Mouse (Mus musculus) forebrain, embryonic 14.5 days (tissue): ENCODE results near the gene Dusp15. TPM values are rescaled to one million over a fixed set of nuclear protein-coding genes. Genes with fewer than 3 reads are reported as not detected.

Source experiments
- ATAC-seq: fragments of 200-750 bp; cut with Nextera tagmentation; 2 replicates; pipeline ENCODE4 v1.8.0; 2017; ENCODE audit warnings: mild to moderate bottlenecking, moderate library complexity
- DNase-seq: peaks from one replicate; pipeline ENCODE4 v3.0.0-alpha.2; 2015; ENCODE audit warnings: low spot score
- H3K27ac ChIP-seq: fragments of 300-500 bp; sonication (generic); 2 replicates; pipeline ENCODE4 v1.5.1; 2014; ENCODE audit warnings: low read depth, mild to moderate bottlenecking, control low read depth, low read length, moderate library complexity
- H3K27me3 ChIP-seq: fragments of 300-500 bp; sonication (generic); replicated peaks from 2 replicates; pipeline ENCODE4 v1.6.1; 2014; ENCODE audit warnings: low read length, control low read depth, mixed read lengths; ENCODE audit not compliant: control insufficient read depth, insufficient read depth
- H3K36me3 ChIP-seq: fragments of 300-500 bp; sonication (generic); 2 replicates; pipeline ENCODE4 v1.6.1; 2014; ENCODE audit warnings: low read length, control low read depth; ENCODE audit not compliant: control insufficient read depth, insufficient read depth
- H3K4me1 ChIP-seq: fragments of 300-500 bp; sonication (generic); 2 replicates; pipeline ENCODE4 v1.6.1; 2014; ENCODE audit warnings: antibody characterized with exemption, low read length, control low read depth; ENCODE audit not compliant: control insufficient read depth, insufficient read depth
- H3K4me2 ChIP-seq: fragments of 300-500 bp; sonication (generic); 2 replicates; pipeline ENCODE4 v1.6.1; 2014; ENCODE audit warnings: mild to moderate bottlenecking, control low read depth, low read length
- H3K4me3 ChIP-seq: fragments of 300-500 bp; sonication (generic); 2 replicates; pipeline ENCODE4 v1.5.1; 2014; ENCODE audit warnings: low read depth, low read length, control low read depth
- H3K9ac ChIP-seq: fragments of 300-500 bp; sonication (generic); 2 replicates; pipeline ENCODE4 v1.6.1; 2014; ENCODE audit warnings: mild to moderate bottlenecking, low read length, control low read depth, moderate library complexity
- H3K9me3 ChIP-seq: fragments of 300-500 bp; sonication (generic); replicated peaks from 2 replicates; pipeline ENCODE4 v1.6.1; 2016; ENCODE audit warnings: low read length, control low read depth, mixed read lengths; ENCODE audit not compliant: control insufficient read depth
- WGBS: fragments of 180-500 bp; shearing (Covaris S2); extraction: QIAGEN DNeasy Blood & Tissue Kit; methylation state at CpG from one replicate; pipeline ENCODE4 v1.1.7; 2014; 5-methylcytosine and 5-hydroxymethylcytosine counted together
- polyA plus RNA-seq: library from polyadenylated mRNA; unstranded; fragments of >200 nt; fragmentation: Nextera tagmentation; extraction: Ambion mirVana; gene quantifications from 2 replicates; pipeline ENCODE4 v1.2.1, GENCODE M21; 2014

Dusp15 gene
- polyA plus RNA-seq: 6.4 and 6.6 TPM in 2 replicates

GRCm38 (mm10) chr2:152951065-152951849 is at the start of gene Dusp15:
TSS of gene Dusp15 (minus strand) at chr2:152951698.
- DNase-seq (peak; percentile 75), ATAC-seq (peak; percentile 83)
- Histone ChIP-seq H3K9me3 (no peaks in the 10 kb centered on the region), H3K4me1 (peaks cover 4% of the 10 kb centered on the region; the same call in 1 of the 2 replicates), H3K4me2 (peak within 1 kb of the TSS; percentile 90), H3K36me3 (no peaks in the 10 kb centered on the region), H3K4me3 (peak within 1 kb of the TSS; percentile 71), H3K27ac (peak within 1 kb of the TSS; percentile 44; the same call in 1 of the 2 replicates), H3K27me3 (no peaks in the 10 kb centered on the region; the same call in 1 of the 2 replicates), H3K9ac (peak within 1 kb of the TSS; percentile 84)
- 1% methylated on average over 38 of the region's 54 CpGs for WGBS

DNA sequence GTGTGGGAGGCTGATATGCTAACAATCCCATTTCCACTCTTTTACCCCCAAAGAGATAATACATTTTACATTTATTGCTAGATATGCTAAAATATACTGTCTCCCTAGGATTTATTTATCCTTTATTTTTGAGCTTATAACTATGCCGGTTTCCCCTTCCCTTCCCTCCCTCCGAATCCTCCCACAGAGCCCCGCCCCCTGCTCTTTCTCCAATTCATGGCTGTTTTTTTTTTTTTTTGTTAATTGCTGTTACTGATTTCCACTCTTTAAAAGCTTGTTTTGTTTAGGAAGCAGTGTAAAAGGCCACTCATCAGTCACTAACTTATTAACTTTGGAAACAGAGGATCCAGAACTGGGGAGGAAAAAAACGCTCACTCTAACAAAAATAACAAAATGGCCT is 45.5 kb upstream of the Dusp15 start:
- Histone ChIP-seq H3K27ac (no peak overlapping the region), H3K4me3 (no peak overlapping the region), H3K9ac (no peak overlapping the region), H3K27me3 (no peaks in the 10 kb centered on the region), H3K36me3 (no peaks in the 10 kb centered on the region), H3K9me3 (no peaks in the 10 kb centered on the region), H3K4me1 (no peaks in the 10 kb centered on the region), H3K4me2 (no peak overlapping the region)
- 52% methylated on average over 4 of the region's 4 CpGs for WGBS
- ATAC-seq (no peak), DNase-seq (no peak)

DNA sequence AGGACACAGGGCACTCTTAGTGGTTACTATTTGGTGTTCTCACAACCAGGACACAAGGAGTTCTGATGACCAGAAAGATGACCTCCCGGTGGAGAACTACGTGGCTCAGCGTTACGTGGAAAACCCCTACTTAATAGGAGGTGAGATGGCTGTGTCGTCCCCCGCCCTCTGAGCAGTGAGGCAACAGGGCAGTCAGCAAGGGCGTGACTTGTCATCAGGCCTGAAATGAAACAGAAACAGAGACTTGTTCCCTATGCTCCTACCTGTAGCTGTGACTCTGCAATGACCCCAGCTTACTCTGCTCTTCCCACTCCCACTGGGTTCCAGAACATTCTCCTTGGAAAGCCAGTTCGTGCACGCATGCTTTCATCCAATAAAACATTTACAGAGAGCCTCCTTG is 40.0 kb upstream of the Dusp15 start:
- Histone ChIP-seq H3K4me2 (no peak overlapping the region), H3K9ac (no peak overlapping the region), H3K4me1 (no peaks in the 10 kb centered on the region), H3K36me3 (no peaks in the 10 kb centered on the region), H3K27ac (no peak overlapping the region), H3K4me3 (no peak overlapping the region), H3K9me3 (no peaks in the 10 kb centered on the region), H3K27me3 (no peaks in the 10 kb centered on the region)
- 93% methylated on average over 9 of the region's 9 CpGs for WGBS
- ATAC-seq: no peak
- DNase-seq: no peak

DNA sequence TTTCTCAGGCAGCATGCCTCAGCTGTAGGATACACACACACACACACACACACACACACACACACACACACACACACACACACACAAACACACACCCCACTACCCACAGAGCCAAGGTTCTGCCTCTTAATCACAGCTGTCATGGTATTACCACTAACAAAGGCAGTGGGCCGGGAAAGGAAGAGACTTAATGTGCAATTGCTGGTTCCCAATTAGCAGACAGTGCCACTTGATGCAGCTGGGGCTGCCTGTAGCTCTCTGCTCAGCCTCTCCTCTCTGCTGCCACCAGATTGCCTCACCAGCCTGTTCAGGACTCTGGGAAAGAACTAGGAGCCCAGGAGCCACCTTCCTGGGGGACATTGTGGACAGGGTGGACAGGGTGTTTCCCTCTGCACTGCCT is 34.1 kb upstream of the Dusp15 start:
- Histone ChIP-seq H3K4me3 (no peak overlapping the region), H3K9ac (no peak overlapping the region), H3K36me3 (no peaks in the 10 kb centered on the region), H3K27me3 (no peaks in the 10 kb centered on the region), H3K4me2 (no peak overlapping the region), H3K4me1 (no peaks in the 10 kb centered on the region), H3K27ac (no peak overlapping the region), H3K9me3 (no peaks in the 10 kb centered on the region)
- 0% methylated on average over 1 of the region's 1 CpGs for WGBS
- DNase-seq: peak; percentile 80
- ATAC-seq: peak; percentile 91

DNA sequence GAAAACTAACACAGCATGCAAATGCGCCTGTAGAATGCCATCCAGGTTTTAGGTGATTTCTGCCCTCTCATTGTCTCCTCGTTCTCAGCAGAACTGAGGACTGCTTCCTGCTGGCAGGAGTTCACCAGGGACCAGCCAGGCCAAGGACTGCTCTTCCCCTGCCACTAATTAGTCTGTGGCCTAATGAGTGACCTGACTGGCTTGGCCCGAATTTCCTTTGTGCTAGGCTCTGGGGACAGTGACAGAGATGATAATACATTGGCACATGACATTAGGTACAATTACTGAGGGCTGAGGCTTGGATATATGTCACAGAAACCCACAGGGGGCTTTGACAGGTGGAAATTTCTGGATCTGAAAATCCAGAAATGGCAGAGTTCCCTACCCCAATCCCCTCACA is 25.5 kb upstream of the Dusp15 start:
- ATAC-seq (no peak), DNase-seq (no peak)
- no peaks in the 10 kb centered on the region for H3K9me3 ChIP-seq
- no peak overlapping the region for H3K4me3 ChIP-seq
- 41% methylated on average over 3 of the region's 3 CpGs for WGBS
- H3K9ac ChIP-seq: no peak overlapping the region
- no peak overlapping the region for H3K27ac ChIP-seq
- no peaks in the 10 kb centered on the region for H3K4me1 ChIP-seq
- H3K27me3 ChIP-seq: no peaks in the 10 kb centered on the region
- no peaks in the 10 kb centered on the region for H3K36me3 ChIP-seq
- no peak overlapping the region for H3K4me2 ChIP-seq

- H3K9ac ChIP-seq: no peak overlapping the region
- no peaks in the 10 kb centered on the region for H3K9me3 ChIP-seq
- no peak overlapping the region for H3K4me2 ChIP-seq
- no peaks in the 10 kb centered on the region for H3K4me1 ChIP-seq
- H3K4me3 ChIP-seq: no peak overlapping the region
- no peaks in the 10 kb centered on the region for H3K36me3 ChIP-seq
- no peaks in the 10 kb centered on the region for H3K27me3 ChIP-seq
- DNase-seq (no peak), ATAC-seq (no peak)
- 77% methylated on average over 4 of the region's 4 CpGs for WGBS
- no peak overlapping the region for H3K27ac ChIP-seq
Observed at GRCm38 (mm10) chr2:152965555-152965954, 14.1 kb upstream of the Dusp15 start.

DNA sequence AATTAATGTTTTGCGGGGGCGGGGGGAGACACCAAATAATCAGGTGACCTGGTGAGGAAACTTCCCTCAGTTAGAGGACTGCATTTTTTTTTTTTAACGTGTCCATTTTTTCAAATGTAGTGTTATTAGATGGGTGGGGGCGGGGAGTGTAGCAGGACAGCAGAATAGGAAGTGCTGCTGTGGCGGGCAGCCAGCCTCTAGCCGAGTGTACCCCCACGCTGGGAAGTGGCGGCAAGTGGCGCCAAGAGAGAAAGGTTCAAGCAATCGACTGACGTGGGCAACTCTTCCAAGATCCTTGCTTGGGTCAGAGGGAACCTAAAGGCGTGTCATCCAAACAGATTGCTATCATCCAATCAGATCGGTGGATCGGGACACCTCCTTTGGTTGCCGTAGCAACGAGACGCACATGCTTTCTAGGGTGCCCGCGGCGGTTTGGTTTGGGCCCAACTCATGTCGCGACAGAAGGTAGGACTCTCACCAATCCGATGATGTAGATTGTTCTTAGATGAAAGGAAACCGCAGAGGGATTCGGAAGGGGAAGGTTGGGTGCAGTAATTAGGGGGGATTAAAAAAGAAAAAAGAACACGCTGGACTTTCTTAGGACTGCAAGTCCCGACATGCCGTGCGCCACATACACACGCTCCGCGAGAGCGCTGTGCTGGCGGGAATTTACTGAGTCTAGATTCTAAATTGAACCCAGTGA is 10.7 kb upstream of the Dusp15 start, which contains the start of gene Ttll9:
TSS of gene Ttll9 (plus strand) at position 395 of the 703 bp plus-strand sequence.
- under 1% methylated on average over 34 of the region's 34 CpGs for WGBS
- no peak within 1 kb of the TSS for H3K27ac ChIP-seq
- no peaks in the 10 kb centered on the region for H3K4me1 ChIP-seq
- H3K9me3 ChIP-seq: no peaks in the 10 kb centered on the region
- H3K4me3 ChIP-seq: peak within 1 kb of the TSS; percentile 38
- H3K27me3 ChIP-seq: no peaks in the 10 kb centered on the region
- H3K9ac ChIP-seq: peak within 1 kb of the TSS; percentile 59; the same call in 1 of the 2 replicates
- H3K4me2 ChIP-seq: peak within 1 kb of the TSS; percentile 61
- H3K36me3 ChIP-seq: no peaks in the 10 kb centered on the region
- ATAC-seq (peak; percentile 98), DNase-seq (peak; percentile 96)

DNA sequence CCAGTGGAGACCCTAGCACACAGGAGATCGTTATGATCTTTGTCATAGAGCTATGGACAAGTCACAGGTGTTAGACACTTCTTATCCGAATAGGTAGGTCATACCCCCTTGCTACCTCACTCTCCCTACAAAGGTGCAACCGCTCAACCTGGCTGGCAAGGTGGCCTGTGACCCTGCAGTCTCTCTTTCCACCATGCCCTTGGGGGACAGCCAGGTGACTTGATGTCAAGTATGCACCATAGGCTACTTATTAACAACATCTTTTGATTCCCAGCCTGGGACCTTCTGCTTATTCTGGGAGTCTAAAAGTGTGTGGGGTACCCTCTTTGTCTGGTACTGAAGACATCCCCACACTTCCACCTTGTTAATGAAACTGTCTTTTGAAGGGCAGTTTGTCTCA is 6.6 kb upstream of the Dusp15 start:
- no peak overlapping the region for H3K9ac ChIP-seq
- H3K4me1 ChIP-seq: no peaks in the 10 kb centered on the region
- ATAC-seq: no peak

More for the DNA sequence above, 6.6 kb upstream of the Dusp15 start:
- H3K9me3 ChIP-seq: no peaks in the 10 kb centered on the region
- no peaks in the 10 kb centered on the region; the same call in 1 of the 2 replicates for H3K27me3 ChIP-seq
- no peaks in the 10 kb centered on the region for H3K36me3 ChIP-seq
- H3K4me2 ChIP-seq: no peak overlapping the region
- 70% methylated on average over 3 of the region's 3 CpGs for WGBS
- DNase-seq: no peak
- H3K4me3 ChIP-seq: no peak overlapping the region
- H3K27ac ChIP-seq: no peak overlapping the region
